Mouse (Mus musculus): ENCODE results near the gene Dync1h1. TPM values are rescaled to one million over a fixed set of nuclear protein-coding genes. Genes with fewer than 3 reads are reported as not detected.
"Not testable (repeated sequence)": the region's sequence is repeated elsewhere in the genome, so short reads cannot be mapped to it uniquely, and the experiment has no call there.

The Dync1h1 gene
- polyA plus RNA-seq, 1 experiment from 2014 or later, result 13.6 TPM

DNA sequence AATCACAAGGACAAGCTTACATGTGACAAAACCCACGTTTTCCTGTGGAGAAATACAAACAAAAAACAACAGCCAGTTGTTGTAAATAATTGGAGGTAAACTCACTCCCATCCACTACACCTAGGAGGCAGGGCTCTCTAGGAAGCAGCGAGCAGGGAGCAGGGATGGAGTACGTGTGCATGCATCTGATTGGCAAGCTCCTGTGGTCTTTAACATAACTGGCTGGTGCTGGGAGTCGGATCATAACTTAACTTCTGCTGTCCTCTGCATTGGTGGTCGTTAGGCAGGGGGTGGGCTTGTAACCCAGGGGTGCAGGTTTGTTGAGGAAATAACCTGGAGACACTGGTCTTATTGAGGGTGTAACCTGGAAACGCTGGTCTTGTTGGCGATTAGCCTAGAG, 102.4 kb downstream of the Dync1h1 start:
- Histone ChIP-seq H3K9me3 (replicated peaks; ENCODE audit: control insufficient read depth, low read length) (no peaks in the 10 kb centered on the region), H3K36me3 (ENCODE audit: control insufficient read depth, insufficient read depth) (no peaks in the 10 kb centered on the region), H3K4me1 (ENCODE audit: control insufficient read depth, low read depth, low read length) (peaks cover 32% of the 10 kb centered on the region), H3K9ac (ENCODE audit: low read depth, low read length) (no peak overlapping the region), H3K27me3 (ENCODE audit: control insufficient read depth, insufficient read depth, low read depth, low read length) (no peaks in the 10 kb centered on the region), H3K4me2 (ENCODE audit: low read depth, low read length) (no peak overlapping the region), H3K27ac (ENCODE audit: low read length) (no peak overlapping the region), H3K4me3 (ENCODE audit: low read depth, low read length) (no peak overlapping the region)
- WGBS (ENCODE audit: insufficient replicate concordance), result 62% methylated on average over 7 of the region's 7 CpGs
- ATAC-seq (ENCODE audit: low read depth), result no peak

DNA sequence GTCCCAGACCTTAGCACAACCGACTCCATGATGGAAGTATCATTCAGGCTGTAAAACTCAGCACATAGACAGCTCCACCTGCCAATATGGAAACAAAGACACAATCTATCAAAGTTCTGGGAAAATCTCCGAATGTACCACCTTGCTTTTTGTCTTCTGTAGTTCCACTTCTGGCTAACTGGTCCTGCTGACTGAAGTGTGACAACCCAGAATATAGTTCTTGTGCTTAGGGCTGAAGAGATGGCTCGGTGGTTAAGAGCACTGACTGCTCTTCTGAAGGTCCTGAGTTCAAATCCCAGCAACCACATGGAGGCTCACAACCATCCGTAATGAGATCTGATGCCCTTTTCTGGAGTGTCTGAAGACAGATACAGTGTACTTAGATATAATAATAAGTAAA, 104.2 kb downstream of the Dync1h1 start:
- not testable (repeated sequence) for ATAC-seq (ENCODE audit: low read depth); H3K4me2 ChIP-seq (ENCODE audit: low read depth, low read length); H3K9me3 ChIP-seq (replicated peaks; ENCODE audit: control insufficient read depth, low read length); H3K4me3 ChIP-seq (ENCODE audit: low read depth, low read length); H3K9ac ChIP-seq (ENCODE audit: low read depth, low read length); H3K27me3 ChIP-seq (ENCODE audit: control insufficient read depth, insufficient read depth, low read depth, low read length); H3K27ac ChIP-seq (ENCODE audit: low read length); H3K36me3 ChIP-seq (ENCODE audit: control insufficient read depth, insufficient read depth)
- 69% methylated on average over 4 of the region's 4 CpGs for WGBS (ENCODE audit: insufficient replicate concordance)
- H3K4me1 ChIP-seq (ENCODE audit: control insufficient read depth, low read depth, low read length), result peaks cover 18% of the 10 kb centered on the region

GRCm38 (mm10) chr12:110706337-110707231, 105.3 kb downstream of the Dync1h1 start:
- Histone ChIP-seq H3K9ac (ENCODE audit: low read depth, low read length) (peak overlapping the region; percentile 35), H3K4me3 (ENCODE audit: low read depth, low read length) (peak overlapping the region; percentile 47), H3K27me3 (ENCODE audit: control insufficient read depth, insufficient read depth, low read depth, low read length) (no peaks in the 10 kb centered on the region), H3K27ac (ENCODE audit: low read length) (peak overlapping the region; percentile 65; the same call in 1 of the 2 replicates), H3K4me2 (ENCODE audit: low read depth, low read length) (peak overlapping the region; percentile 63), H3K4me1 (ENCODE audit: control insufficient read depth, low read depth, low read length) (peaks cover 8% of the 10 kb centered on the region), H3K9me3 (replicated peaks; ENCODE audit: control insufficient read depth, low read length) (no peaks in the 10 kb centered on the region), H3K36me3 (ENCODE audit: control insufficient read depth, insufficient read depth) (no peaks in the 10 kb centered on the region)
- ATAC-seq (ENCODE audit: low read depth), result peak; percentile 75
- under 1% methylated on average over 27 of the region's 27 CpGs for WGBS (ENCODE audit: insufficient replicate concordance)

GRCm38 (mm10) chr12:110707451-110707850, 106.2 kb downstream of the Dync1h1 start:
- H3K36me3 ChIP-seq (ENCODE audit: control insufficient read depth, insufficient read depth), result no peaks in the 10 kb centered on the region
- no peak overlapping the region for H3K27ac ChIP-seq (ENCODE audit: low read length)
- no peak overlapping the region for H3K9ac ChIP-seq (ENCODE audit: low read depth, low read length)
- H3K9me3 ChIP-seq (replicated peaks; ENCODE audit: control insufficient read depth, low read length), result no peaks in the 10 kb centered on the region
- H3K4me3 ChIP-seq (ENCODE audit: low read depth, low read length), result no peak overlapping the region
- 91% methylated on average over 7 of the region's 7 CpGs for WGBS (ENCODE audit: insufficient replicate concordance)
- 0 out of 2 replicates have a peak overlapping the region, but pooled peaks have one; percentile 63 for H3K4me2 ChIP-seq (ENCODE audit: low read depth, low read length)
- ATAC-seq (ENCODE audit: low read depth), result no peak
- H3K27me3 ChIP-seq (ENCODE audit: control insufficient read depth, insufficient read depth, low read depth, low read length), result no peaks in the 10 kb centered on the region
- peaks cover 5% of the 10 kb centered on the region; the same call in 1 of the 2 replicates for H3K4me1 ChIP-seq (ENCODE audit: control insufficient read depth, low read depth, low read length)

GRCm38 (mm10) chr12:110711270-110711669, 110.0 kb downstream of the Dync1h1 start:
- H3K36me3 ChIP-seq (ENCODE audit: control insufficient read depth, insufficient read depth), result no peaks in the 10 kb centered on the region
- no peak overlapping the region for H3K4me3 ChIP-seq (ENCODE audit: low read depth, low read length)
- peaks cover 4% of the 10 kb centered on the region; the same call in 1 of the 2 replicates for H3K4me1 ChIP-seq (ENCODE audit: control insufficient read depth, low read depth, low read length)
- H3K27ac ChIP-seq (ENCODE audit: low read length), result no peak overlapping the region
- H3K27me3 ChIP-seq (ENCODE audit: control insufficient read depth, insufficient read depth, low read depth, low read length), result no peaks in the 10 kb centered on the region
- ATAC-seq (ENCODE audit: low read depth), result no peak
- no peak overlapping the region for H3K9ac ChIP-seq (ENCODE audit: low read depth, low read length)
- 50% methylated on average over 5 of the region's 5 CpGs for WGBS (ENCODE audit: insufficient replicate concordance)
- peaks cover 5% of the 10 kb centered on the region; the same call in 1 of the 2 replicates for H3K9me3 ChIP-seq (replicated peaks; ENCODE audit: control insufficient read depth, low read length)
- H3K4me2 ChIP-seq (ENCODE audit: low read depth, low read length), result no peak overlapping the region

- WGBS (ENCODE audit: insufficient replicate concordance), result 86% methylated on average over 6 of the region's 6 CpGs
- H3K27me3 ChIP-seq (ENCODE audit: control insufficient read depth, insufficient read depth, low read depth, low read length), result peaks cover 6% of the 10 kb centered on the region
Observed at GRCm38 (mm10) chr12:110713784-110714183, 112.5 kb downstream of the Dync1h1 start.

GRCm38 (mm10) chr12:110714215-110714614, 113.0 kb downstream of the Dync1h1 start:
- Histone ChIP-seq H3K4me1 (ENCODE audit: control insufficient read depth, low read depth, low read length) (no peaks in the 10 kb centered on the region), H3K4me3 (ENCODE audit: low read depth, low read length) (no peak overlapping the region), H3K27ac (ENCODE audit: low read length) (no peak overlapping the region), H3K36me3 (ENCODE audit: control insufficient read depth, insufficient read depth) (no peaks in the 10 kb centered on the region), H3K4me2 (ENCODE audit: low read depth, low read length) (no peak overlapping the region), H3K9ac (ENCODE audit: low read depth, low read length) (no peak overlapping the region), H3K9me3 (replicated peaks; ENCODE audit: control insufficient read depth, low read length) (peaks cover 5% of the 10 kb centered on the region; the same call in 1 of the 2 replicates), H3K27me3 (ENCODE audit: control insufficient read depth, insufficient read depth, low read depth, low read length) (peaks cover 9% of the 10 kb centered on the region)
- WGBS (ENCODE audit: insufficient replicate concordance), result 33% methylated on average over 6 of the region's 6 CpGs
- no peak for ATAC-seq (ENCODE audit: low read depth)

More at GRCm38 (mm10) chr12:110713784-110714183, 112.5 kb downstream of the Dync1h1 start:
- H3K36me3 ChIP-seq (ENCODE audit: control insufficient read depth, insufficient read depth), result no peaks in the 10 kb centered on the region
- no peak overlapping the region for H3K4me3 ChIP-seq (ENCODE audit: low read depth, low read length)
- ATAC-seq (ENCODE audit: low read depth), result no peak
- no peak overlapping the region for H3K4me2 ChIP-seq (ENCODE audit: low read depth, low read length)
- no peak overlapping the region for H3K27ac ChIP-seq (ENCODE audit: low read length)
- H3K4me1 ChIP-seq (ENCODE audit: control insufficient read depth, low read depth, low read length), result no peaks in the 10 kb centered on the region
- no peak overlapping the region for H3K9ac ChIP-seq (ENCODE audit: low read depth, low read length)
- peaks cover 5% of the 10 kb centered on the region; the same call in 1 of the 2 replicates for H3K9me3 ChIP-seq (replicated peaks; ENCODE audit: control insufficient read depth, low read length)

- Histone ChIP-seq H3K9me3 (replicated peaks; ENCODE audit: control insufficient read depth, low read length) (peaks cover 5% of the 10 kb centered on the region; the same call in 1 of the 2 replicates), H3K27me3 (ENCODE audit: control insufficient read depth, insufficient read depth, low read depth, low read length) (peaks cover 10% of the 10 kb centered on the region), H3K4me1 (ENCODE audit: control insufficient read depth, low read depth, low read length) (no peaks in the 10 kb centered on the region), H3K4me2 (ENCODE audit: low read depth, low read length) (no peak overlapping the region), H3K9ac (ENCODE audit: low read depth, low read length) (no peak overlapping the region), H3K36me3 (ENCODE audit: control insufficient read depth, insufficient read depth) (no peaks in the 10 kb centered on the region), H3K27ac (ENCODE audit: low read length) (no peak overlapping the region), H3K4me3 (ENCODE audit: low read depth, low read length) (no peak overlapping the region)
- 30% methylated on average over 5 of the region's 5 CpGs for WGBS (ENCODE audit: insufficient replicate concordance)
- no peak for ATAC-seq (ENCODE audit: low read depth)
Observed at GRCm38 (mm10) chr12:110716004-110716403, 114.8 kb downstream of the Dync1h1 start.
